Mouse (Mus musculus) cerebellum, postnatal 14 days (tissue): Measurements from ENCODE around the gene Leprot.

Experiments used
- DNase-seq, 2 experiments: peaks; one replicate each; pipeline ENCODE4 v3.0.0; 2021; ENCODE audit warnings: mixed read lengths in 2 of 2

Gene Leprot

GRCm38 (mm10) chr4:101647196-101647905 lies at the start of gene Leprot:
Leprot (plus strand) TSS chr4:101647718.
- DNase-seq = peak; percentile 99 to 100

GRCm38 (mm10) chr4:101601758-101602157 lies 45.8 kb upstream of the Leprot start:
- peak in 1 of 2 experiments; percentile 43 for DNase-seq

- peak; percentile 77 to 86 for DNase-seq
Observed at GRCm38 (mm10) chr4:101603635-101604034, 43.9 kb upstream of the Leprot start.

GRCm38 (mm10) chr4:101616520-101616919 lies 31.0 kb upstream of the Leprot start:
- DNase-seq = no peak

GRCm38 (mm10) chr4:101617742-101618141 lies 29.8 kb upstream of the Leprot start:
- no peak for DNase-seq

- DNase-seq = no peak
Observed at GRCm38 (mm10) chr4:101620206-101620605, 27.3 kb upstream of the Leprot start.

- DNase-seq = no peak
Observed at GRCm38 (mm10) chr4:101621241-101621640, 26.3 kb upstream of the Leprot start.

- DNase-seq = no peak
Observed at GRCm38 (mm10) chr4:101625278-101625677, 22.2 kb upstream of the Leprot start.

- no peak for DNase-seq
Observed at GRCm38 (mm10) chr4:101635596-101635995, 11.9 kb upstream of the Leprot start.

- no peak for DNase-seq
Observed at GRCm38 (mm10) chr4:101637472-101637871, 10.0 kb upstream of the Leprot start.

- no peak for DNase-seq
Observed at GRCm38 (mm10) chr4:101640631-101641030, 6.9 kb upstream of the Leprot start.

GRCm38 (mm10) chr4:101642708-101643107 lies 4.8 kb upstream of the Leprot start:
- DNase-seq = no peak

GRCm38 (mm10) chr4:101643216-101643615 lies 4.3 kb upstream of the Leprot start:
- no peak for DNase-seq

GRCm38 (mm10) chr4:101646857-101647195 lies 692 bp upstream of the Leprot start:
- no peak for DNase-seq

- no peak for DNase-seq
Observed at GRCm38 (mm10) chr4:101647976-101648642, 591 bp downstream of the Leprot start.

GRCm38 (mm10) chr4:101648745-101649144 lies 1.2 kb downstream of the Leprot start:
- DNase-seq = no peak

- no peak for DNase-seq
Observed at GRCm38 (mm10) chr4:101650961-101651360, 3.4 kb downstream of the Leprot start.

GRCm38 (mm10) chr4:101654256-101654655 lies 6.7 kb downstream of the Leprot start:
- no peak for DNase-seq

- no peak for DNase-seq
Observed at GRCm38 (mm10) chr4:101654788-101655414, 7.4 kb downstream of the Leprot start.

- no peak for DNase-seq
Observed at GRCm38 (mm10) chr4:101655415-101655790, 7.9 kb downstream of the Leprot start.

- no peak for DNase-seq
Observed at GRCm38 (mm10) chr4:101656056-101656455, 8.5 kb downstream of the Leprot start.

GRCm38 (mm10) chr4:101656956-101657570 lies 9.5 kb downstream of the Leprot start:
- no peak for DNase-seq

GRCm38 (mm10) chr4:101664160-101664750 lies 16.7 kb downstream of the Leprot start:
- peak; percentile 68 to 77 for DNase-seq
